Mouse (Mus musculus) gastrocnemius, postnatal 25 days (tissue): Measurements from ENCODE around the gene Slc8a3. TPM values are rescaled to one million over a fixed set of nuclear protein-coding genes. Genes with fewer than 3 reads are reported as not detected.

Experiments
- DNase-seq: peaks from one replicate; pipeline ENCODE4 v3.0.0; 2022
- total RNA-seq, 2 experiments: library from RNA; stranded (reverse); gene quantifications; 1 replicate in 1 of 2; 2 replicates in 1 of 2; pipeline ENCODE4 v1.2.3; 2021

Slc8a3 gene
- total RNA-seq, 2 experiments from 2014 or later = 14.3 to 24.0 TPM

DNA sequence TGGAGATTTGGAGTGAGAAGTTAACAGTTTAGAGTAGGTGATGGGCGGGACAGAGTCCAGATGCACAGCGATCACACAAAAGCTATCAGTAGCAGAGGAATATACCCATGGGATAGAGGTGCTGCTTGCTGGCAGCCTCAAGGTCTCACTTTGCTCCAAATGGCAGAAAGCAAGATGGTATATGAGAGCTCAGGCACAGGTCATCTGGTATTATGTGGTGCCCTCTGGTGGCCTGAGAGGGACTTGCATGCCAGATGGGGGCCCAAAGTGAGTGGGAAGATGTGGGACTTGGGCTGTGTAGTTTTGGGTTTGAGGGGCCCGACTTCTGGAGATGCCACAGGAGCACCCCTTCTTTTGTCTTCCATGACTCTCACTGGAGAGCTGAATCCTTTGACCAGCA is 150.9 kb downstream of the Slc8a3 start:
- peak; percentile 10 for DNase-seq

DNA sequence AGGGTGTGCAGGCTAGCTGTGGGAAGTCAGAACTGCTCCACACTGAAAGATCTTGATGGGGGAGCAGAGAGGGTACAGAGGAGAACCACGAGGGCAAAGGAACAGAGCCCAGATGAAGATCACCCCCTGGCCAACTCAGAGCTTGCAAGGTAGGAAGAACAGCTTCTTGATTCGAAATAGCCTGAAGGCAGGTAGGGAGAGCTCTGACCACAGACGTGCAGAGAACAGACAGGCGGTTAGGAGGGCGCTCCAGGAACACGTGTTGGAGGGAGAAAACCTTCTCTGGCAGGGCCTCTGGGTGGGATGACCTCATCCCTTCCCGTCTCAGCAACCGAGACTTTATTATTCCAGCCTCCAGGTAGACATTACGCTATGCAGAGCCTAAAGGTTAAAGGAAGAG is 157.7 kb downstream of the Slc8a3 start:
- DNase-seq = no peak

DNA sequence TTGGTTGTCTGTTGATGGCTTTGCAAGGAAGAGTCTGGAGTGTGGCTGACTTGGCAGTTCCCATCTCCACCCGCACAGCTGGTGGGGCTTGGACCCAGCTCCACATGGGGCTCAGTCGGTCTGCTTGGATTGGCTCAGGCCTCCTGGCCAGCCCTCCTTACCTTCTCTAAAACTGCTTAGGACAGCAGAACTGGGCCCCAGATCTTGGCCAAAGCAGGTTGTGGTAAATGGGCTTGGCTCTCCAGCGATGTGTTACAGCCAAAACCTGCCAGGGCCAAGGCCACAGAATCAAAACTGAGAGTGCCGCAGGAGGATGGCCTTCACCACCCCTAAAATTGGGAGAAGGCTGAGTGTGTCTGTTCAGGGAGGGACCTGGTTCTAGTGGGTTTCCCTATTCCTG is 159.1 kb downstream of the Slc8a3 start:
- no peak for DNase-seq

DNA sequence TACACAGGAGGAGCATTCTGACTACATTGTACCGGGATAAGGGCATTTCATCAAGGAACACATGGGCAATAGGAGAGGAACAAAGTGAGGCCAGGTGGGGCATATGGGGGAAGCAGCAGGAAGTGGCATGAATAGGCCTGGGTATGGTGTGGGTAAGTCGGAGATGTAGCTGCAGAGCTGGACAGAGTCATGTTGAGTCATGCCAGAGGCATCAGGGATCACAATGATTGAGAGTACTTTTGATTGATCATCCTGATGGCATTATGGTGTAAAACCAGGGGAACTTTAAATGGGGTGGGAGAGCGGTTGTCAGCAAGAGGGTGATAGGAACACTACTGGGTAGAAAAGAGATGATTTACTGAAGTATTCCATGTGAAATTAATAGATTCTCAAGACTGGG is 160.0 kb downstream of the Slc8a3 start:
- no peak for DNase-seq

DNA sequence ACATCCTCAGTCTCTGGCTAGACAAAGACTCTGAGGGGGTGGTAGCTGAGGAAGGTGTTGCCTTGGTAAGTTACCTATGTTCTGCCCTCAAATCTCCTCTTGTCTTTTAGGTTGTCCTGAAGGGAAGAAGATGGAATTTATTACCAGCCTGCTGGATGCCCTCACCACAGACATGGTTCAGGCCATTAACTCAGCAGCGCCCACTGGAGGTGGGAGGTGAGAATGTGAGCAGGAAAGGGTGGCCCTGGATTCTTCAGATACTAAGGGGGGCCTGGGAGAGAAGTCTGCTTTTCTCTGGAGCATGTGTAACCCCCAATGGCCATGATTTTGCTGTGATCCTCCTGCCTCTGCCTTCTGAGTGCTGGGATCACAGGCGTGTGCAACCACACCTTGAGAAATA is 162.9 kb downstream of the Slc8a3 start:
- no peak for DNase-seq

DNA sequence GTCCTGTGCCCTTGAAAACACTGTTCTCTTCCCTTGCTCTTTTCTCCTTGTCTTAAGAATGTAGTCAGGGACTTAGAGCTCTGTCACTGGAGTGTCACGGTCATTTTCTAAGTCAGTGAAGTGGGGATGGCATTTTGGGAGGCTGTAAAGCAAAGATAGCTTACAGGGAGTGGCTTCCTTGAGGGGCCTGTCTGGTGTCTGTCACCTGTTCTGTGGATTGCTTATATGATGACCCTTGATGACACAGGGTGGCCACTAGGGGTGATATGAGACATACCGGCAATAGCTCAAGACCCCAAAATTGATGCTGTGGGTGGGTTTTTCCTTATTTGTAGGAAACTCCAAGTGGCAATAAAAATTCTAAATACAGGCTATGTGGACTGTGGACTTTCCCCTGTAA is 164.5 kb downstream of the Slc8a3 start:
- no peak for DNase-seq

DNA sequence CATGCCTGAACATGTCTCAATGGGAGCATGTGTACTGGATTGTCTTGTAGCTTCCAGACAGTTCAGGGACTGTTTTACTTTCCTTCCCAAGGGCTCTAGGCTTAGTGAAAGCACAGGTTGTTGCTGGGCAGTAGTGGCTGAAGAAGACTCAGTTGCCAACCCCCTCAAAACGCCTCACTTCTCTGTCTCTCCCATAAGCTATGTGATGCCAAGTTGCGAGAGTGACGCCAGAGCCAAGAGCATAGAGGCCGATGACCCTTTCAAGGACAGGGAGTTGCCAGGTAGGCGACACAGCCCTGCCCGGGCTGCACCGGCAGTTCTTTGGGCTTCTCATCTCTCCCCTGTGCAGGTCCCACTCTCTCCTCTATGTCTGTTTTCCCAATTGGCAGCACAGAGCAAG is 164.9 kb downstream of the Slc8a3 start:
- no peak for DNase-seq

DNA sequence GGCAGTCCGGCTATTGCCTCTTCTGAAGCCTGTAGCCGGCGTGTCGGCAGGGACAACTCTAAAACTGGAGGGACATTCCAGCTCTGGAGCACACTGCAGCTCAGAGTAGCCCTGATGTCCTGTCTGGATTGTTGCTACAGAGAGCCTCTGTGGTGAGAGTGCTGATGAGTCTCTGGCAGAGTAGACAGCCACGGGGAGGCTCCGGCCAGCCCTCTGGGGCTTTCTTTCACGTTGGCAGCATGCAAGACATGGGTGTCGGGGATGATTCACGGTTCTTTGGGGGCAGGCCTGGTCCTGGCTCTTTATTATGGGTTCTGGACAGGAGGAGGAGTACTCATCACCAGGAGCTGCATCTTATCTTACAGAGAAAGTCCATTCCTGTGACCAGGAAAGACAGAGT is 165.8 kb downstream of the Slc8a3 start:
- DNase-seq = no peak

DNA sequence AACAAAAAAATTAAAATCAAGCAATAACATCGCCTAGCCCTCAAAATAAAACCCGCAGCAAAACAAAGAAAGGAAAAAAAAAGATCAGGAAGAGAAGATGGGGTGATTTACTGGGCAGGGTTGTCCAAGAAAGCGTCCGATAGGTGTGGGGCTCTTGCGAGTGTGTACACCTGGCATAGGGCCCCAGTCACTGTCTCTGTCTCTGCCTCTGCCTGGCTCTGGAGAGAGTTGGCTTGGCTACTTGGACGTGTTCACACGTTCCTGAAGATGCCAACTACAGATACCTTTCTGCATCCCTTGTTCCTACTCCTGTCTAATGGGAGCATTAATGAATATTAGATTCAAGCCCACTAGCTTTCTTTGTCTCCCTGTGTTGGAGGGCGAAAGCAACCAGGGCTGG is 166.4 kb downstream of the Slc8a3 start:
- no peak for DNase-seq

DNA sequence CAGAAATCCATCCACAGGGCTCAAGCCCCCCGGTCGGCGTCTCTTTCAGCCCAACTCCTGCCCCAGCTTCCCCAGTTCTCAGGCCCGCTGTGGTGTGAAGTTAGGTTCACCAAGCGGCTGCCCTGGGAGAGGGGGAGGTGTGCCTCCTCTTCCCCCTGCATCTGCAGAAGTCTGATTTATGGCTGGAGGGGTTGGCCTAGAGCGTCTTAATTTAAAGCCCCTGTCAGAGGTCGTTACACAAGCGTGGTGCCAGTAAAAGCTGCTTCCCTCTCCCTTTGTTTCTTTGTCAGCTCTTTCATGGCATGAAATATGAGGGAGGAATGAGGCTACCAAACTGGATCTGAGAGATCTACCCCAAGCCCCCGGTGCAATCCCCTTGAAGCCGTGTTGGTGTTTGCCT is 166.9 kb downstream of the Slc8a3 start:
- DNase-seq = no peak

DNA sequence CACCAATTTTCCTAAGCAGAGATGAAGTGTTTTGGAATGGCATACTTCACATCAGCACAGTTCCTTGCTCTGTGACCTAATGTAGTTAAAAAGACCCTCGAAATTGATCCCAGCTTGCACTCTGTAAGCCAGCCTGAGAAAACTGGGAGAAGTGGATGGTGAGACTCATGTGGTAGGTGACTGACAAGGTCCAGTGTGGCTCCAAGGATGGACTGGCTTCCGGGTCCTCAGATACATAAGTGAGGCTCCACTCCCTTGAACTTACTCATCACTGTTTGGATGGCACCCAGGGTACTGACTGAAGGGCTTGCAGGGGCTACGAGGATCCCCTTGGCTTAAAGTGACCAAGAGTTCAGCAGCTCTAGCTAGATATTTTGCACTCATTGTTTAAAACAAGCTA is 169.4 kb downstream of the Slc8a3 start:
- no peak for DNase-seq

DNA sequence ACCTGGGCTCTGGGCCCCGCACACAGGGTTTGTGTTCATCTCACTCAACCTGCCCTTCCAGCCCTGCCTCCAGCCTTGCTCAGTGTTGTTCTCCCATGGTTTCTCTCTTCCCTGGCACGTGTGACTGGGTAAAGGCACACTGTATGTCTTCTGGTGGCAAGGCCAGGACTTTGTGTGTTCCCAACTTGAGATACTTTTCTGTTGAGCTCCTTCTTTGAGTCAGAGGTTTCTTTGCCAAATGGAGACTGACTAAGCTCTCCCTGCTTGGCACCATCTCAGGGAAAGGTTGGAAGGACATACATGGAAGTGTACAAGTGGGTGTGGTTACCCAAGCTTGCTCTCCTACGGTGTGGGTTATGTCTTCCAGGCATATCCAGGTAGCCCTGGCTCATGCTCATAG is 169.8 kb downstream of the Slc8a3 start:
- no peak for DNase-seq

DNA sequence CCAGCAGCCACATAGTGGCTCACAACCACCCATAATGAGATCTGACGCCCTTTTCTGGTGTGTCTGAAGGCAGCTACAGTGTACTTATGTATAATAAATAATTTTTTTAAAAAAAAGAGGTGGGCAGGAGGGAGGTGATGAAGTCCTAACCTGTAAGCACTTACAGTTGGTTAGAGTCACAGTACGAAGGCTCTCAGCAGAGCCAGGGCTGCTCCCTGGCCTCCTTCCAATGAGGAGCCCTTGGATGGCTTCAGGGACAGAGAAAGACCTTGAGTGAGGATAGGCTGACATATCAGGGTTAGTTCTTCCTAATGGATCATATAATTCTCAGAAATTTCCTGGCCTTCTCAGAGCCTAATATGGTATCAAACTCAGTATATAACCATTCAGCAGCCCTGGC is 171.7 kb downstream of the Slc8a3 start:
- no peak for DNase-seq

DNA sequence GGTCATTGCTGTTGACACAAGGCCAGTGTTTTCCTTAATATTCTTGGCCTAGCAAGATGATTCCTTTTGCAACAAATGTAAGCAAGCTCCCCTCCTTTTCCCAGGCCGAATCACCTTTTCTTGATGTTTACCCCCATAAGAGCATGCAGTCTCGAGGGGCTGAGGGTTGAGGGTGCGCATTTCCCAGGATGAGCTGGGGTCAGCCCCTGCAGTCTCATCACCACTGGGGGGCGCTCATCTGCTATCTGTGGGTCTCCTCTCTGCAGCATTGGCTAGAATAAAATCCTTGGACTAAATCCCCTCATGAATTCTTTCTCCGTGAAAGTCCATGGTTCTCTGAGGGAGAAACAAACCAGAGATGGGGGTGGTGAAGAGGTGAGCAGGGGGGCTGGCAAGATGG is 172.1 kb downstream of the Slc8a3 start:
- no peak for DNase-seq

DNA sequence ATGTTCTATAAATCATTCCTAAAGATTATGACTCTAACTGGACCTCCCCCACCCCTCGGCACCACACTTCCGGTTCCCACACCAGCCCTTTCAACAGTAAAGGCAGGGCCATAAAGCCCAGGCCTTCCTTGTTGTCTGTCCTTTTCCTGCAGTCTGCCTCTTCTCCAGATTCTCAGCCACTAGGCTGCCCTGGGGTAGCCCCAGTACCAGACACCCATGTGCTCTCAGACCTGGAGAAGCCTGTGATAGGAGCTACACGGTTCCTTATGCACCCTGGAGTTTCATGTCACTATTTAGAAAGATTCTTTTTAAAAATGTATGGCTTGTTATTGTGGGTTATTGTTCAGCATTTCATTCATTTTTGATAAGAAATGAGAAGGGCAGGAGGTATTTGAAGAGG is 172.6 kb downstream of the Slc8a3 start:
- no peak for DNase-seq

DNA sequence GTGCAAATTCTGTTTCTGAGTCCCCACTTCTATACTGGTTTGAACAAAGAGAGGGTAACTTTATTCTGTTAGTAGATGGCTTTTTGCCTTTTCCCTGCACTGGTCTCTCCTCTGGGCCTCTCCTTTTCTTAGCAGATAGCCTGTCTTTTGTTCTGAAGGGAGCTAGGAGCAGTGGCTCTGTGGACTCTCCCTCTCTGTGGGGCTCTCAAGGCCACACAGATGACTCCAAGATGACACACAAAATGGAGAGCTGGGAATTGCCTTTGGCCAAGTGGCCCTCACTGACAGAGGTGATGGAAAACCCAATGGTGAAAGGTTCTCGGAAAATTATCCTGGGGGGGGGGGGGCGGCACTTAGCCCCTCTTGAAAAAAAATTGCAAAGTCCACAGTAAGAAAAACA is 173.0 kb downstream of the Slc8a3 start:
- no peak for DNase-seq

DNA sequence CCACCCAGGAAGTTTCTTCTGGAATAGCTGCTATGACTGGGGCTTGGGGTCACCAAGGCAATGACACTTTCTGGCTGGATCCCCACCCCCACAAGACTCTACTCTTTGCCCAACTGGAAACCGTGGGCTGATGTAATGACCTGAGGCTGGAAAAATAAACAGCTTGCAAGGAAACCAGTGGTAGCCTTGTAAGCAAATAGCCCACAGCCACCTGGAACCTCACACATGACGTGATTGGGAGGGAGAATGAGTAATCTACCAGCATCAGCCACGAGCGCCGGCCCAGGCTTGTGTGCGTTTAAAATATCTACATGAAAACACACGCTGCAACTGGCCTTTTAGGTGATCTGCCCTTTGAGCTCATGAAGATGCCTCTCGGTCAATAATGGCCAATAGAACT is 176.1 kb downstream of the Slc8a3 start:
- no peak for DNase-seq

DNA sequence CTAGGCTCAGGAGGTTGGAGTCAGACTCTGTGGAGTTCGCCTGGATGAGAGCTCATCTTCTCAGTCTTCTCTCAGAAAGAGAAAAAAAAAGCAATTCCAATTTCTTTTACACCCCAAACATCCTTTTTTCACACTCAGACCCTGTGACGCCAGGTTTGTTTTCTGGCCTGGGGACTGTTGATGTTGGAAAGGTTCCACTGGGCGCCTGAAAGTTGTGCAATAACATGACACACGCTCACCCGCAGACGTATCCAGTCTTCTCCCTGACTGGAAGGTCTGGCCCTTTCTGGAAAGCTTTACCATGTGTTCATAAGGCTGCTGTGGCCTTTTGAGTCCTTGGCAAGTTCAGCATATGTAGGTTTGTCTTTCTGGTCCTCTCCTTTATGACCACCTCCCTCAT is 177.3 kb downstream of the Slc8a3 start:
- DNase-seq = no peak

DNA sequence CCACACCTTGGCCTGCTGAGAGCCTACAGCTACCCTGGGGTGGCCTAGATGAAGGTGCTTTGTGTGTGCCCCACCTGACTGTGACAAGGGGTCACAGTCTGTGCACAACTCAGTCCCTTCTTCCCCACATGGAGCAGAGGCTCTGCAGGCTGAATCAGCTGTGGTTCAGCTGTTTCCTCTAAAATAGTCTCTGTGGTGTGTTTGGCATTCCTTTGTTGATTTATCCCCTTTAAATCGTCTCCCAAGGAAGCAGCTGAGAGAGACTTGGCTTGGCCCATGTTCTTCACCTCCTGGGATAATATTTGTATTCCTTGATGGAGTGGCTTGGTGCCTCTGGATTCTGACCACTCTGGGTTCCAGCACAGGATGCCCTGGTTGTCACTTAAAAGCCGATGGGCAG is 180.9 kb downstream of the Slc8a3 start:
- no peak for DNase-seq

DNA sequence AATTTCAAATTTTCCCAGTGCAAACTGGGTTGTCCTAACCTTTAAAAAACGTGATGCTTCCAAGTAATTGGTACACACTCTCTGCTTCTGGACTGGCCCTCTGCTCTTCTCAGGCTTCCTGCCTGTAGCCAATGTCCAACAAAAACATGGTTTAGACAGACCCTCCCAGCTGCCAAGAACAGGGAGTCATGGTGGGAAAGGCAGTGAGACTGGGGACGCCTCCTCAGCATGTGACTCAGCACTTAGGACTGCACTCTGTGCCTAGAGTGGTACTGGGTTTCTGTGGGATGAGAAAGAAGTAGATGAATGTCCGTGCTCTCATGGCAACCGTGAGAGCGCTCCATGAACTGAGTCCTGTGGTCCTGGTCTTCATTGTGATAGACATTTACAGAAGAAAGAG is 182.1 kb downstream of the Slc8a3 start:
- DNase-seq = no peak

DNA sequence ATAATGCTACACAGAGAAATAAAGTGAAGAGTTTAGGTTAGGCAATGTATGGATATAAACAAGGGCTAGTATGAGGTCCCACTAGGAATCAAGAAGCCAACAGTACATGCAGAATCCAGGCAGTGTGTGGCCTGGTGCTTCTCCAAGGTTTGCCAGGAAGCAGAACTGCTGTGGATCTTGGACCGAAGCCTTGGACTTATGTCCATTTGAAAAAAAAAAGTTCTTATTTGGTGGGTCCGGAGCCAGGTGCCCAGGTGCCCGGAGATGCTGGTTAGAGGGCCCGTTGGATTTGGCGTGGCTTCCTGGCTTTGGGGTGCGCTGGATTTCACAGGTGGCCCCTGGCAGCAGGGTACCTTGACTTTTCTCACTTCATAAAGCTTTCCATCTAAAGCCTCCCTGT is 185.0 kb downstream of the Slc8a3 start:
- no peak for DNase-seq
